Mouse (Mus musculus) hindbrain, embryonic 13.5 days (tissue): Measurements from ENCODE around the gene Rps17. TPM values are rescaled to one million over a fixed set of nuclear protein-coding genes. Genes with fewer than 3 reads are reported as not detected.

ENCODE experiments used
- ATAC-seq: fragments of 200-750 bp; cut with Nextera tagmentation; 2 replicates; pipeline ENCODE4 v1.8.0; 2017; ENCODE audit warnings: moderate TSS enrichment; ENCODE audit not compliant: low FRiP score
- H3K27ac ChIP-seq: fragments of 300-500 bp; sonication (generic); 2 replicates; pipeline ENCODE4 v1.5.1; 2015; ENCODE audit warnings: inconsistent platforms, mild to moderate bottlenecking, moderate library complexity
- H3K27me3 ChIP-seq: fragments of 300-500 bp; sonication (generic); 2 replicates; pipeline ENCODE4 v1.6.1; 2015; ENCODE audit warnings: mild to moderate bottlenecking, inconsistent platforms
- H3K36me3 ChIP-seq: fragments of 300-500 bp; sonication (generic); 2 replicates; pipeline ENCODE4 v1.6.1; 2015; ENCODE audit warnings: mild to moderate bottlenecking, inconsistent platforms
- H3K4me1 ChIP-seq: fragments of 300-500 bp; sonication (generic); replicated peaks from 2 replicates; pipeline ENCODE4 v1.6.1; 2015; ENCODE audit warnings: inconsistent platforms
- H3K4me2 ChIP-seq: fragments of 300-500 bp; sonication (generic); 2 replicates; pipeline ENCODE4 v1.6.1; 2015; ENCODE audit warnings: inconsistent platforms, mild to moderate bottlenecking, moderate library complexity
- H3K4me3 ChIP-seq: fragments of 300-500 bp; sonication (generic); 2 replicates; pipeline ENCODE4 v1.5.1; 2015; ENCODE audit warnings: mild to moderate bottlenecking, inconsistent platforms
- H3K9ac ChIP-seq: fragments of 300-500 bp; sonication (generic); 2 replicates; pipeline ENCODE4 v1.6.1; 2015; ENCODE audit warnings: mild to moderate bottlenecking, inconsistent platforms
- H3K9me3 ChIP-seq: fragments of 300-500 bp; sonication (generic); 2 replicates; pipeline ENCODE4 v1.6.1; 2016; ENCODE audit warnings: inconsistent platforms
- WGBS: fragments of 180-500 bp; shearing (Covaris S2); methylation state at CpG from one replicate; pipeline ENCODE4 v1.1.7; 2015; 5-methylcytosine and 5-hydroxymethylcytosine counted together
- polyA plus RNA-seq: library from polyadenylated mRNA; unstranded; fragments of >200 nt; fragmentation: Nextera tagmentation; extraction: Ambion mirVana; gene quantifications from 2 replicates; pipeline ENCODE4 v1.2.1, GENCODE M21; 2015

Rps17 gene
- polyA plus RNA-seq = 845 and 863 TPM in 2 replicates

GRCm38 (mm10) chr7:81344544-81345446 is at the start of gene Rps17:
TSS of gene Rps17 (minus strand) at chr7:81345254.
- peak within 1 kb of the TSS; percentile 93 for H3K27ac ChIP-seq
- under 1% methylated on average over 85 of the region's 85 CpGs for WGBS
- H3K9me3 ChIP-seq = no peaks in the 10 kb centered on the region

DNA sequence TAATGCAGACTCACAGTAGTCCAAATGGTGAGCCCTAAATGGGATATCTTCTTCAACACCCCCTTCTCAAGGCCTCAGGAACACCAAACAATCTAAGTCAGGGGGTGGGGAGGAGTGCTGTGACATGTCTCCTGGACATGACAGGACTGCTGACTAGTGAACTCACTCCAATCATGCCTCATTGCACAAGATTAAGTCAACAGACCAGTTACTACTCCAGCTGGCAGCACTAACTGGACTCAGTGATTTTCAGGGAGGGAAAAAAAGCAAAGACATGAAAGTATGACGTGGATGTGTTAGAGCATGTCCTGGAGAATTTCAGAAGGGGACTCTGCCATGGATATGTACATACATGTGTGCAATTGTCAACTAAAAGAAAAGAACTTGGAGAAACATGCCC is 34.3 kb upstream of the Rps17 start:
- 66% methylated on average over 1 of the region's 1 CpGs for WGBS
- ATAC-seq = no peak
- no peaks in the 10 kb centered on the region for H3K4me1 ChIP-seq
- H3K27ac ChIP-seq = no peak overlapping the region
- no peak overlapping the region for H3K4me2 ChIP-seq
- H3K9ac ChIP-seq = no peak overlapping the region
- no peaks in the 10 kb centered on the region for H3K9me3 ChIP-seq
- no peaks in the 10 kb centered on the region for H3K27me3 ChIP-seq
- no peak overlapping the region for H3K4me3 ChIP-seq
- H3K36me3 ChIP-seq = no peaks in the 10 kb centered on the region

More at GRCm38 (mm10) chr7:81344544-81345446, at the start of gene Rps17:
- Histone ChIP-seq H3K27me3 (no peaks in the 10 kb centered on the region; the same call in 1 of the 2 replicates), H3K36me3 (peaks cover 38% of the 10 kb centered on the region), H3K4me1 (peaks cover 25% of the 10 kb centered on the region), H3K4me2 (peak within 1 kb of the TSS; percentile 94), H3K9ac (peak within 1 kb of the TSS; percentile 99), H3K4me3 (peak within 1 kb of the TSS; percentile 94)
- ATAC-seq = peak; percentile 93

DNA sequence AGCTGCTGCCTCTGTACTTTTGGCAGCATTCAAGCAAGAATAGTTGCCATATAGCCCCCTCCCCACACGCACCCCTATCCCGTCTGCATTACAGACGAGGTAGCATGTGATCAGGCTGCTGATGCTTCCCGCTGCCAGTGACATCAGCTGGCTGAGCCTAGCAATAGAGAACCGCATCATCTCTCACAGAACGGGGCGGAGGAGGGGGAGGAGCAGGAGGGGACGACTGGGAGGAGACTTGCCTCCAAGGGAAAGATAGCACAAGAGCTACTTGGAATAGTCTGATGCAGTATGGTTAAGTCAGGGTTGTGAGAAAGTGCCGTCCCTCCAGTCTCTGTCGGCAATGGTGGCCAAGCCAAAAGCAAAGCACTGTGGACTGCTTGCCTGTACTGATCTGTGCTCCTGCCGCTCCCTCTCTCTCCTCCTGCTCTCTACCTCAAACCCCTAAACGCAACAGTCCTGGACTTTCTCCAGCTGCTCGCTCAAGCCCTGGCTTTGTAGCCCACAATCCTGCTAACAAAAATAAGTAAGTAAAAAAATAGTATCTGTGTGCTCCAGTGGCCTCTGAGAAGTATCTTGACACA is 27.4 kb upstream of the Rps17 start:
- H3K9me3 ChIP-seq = no peaks in the 10 kb centered on the region
- 6% methylated on average over 13 of the region's 13 CpGs for WGBS
- H3K9ac ChIP-seq = peak overlapping the region; percentile 65
- peak overlapping the region; percentile 55 for H3K4me2 ChIP-seq
- H3K4me3 ChIP-seq = peak overlapping the region; percentile 33
- peaks cover 15% of the 10 kb centered on the region for H3K4me1 ChIP-seq
- ATAC-seq = peak; percentile 95
- H3K36me3 ChIP-seq = no peaks in the 10 kb centered on the region
- H3K27me3 ChIP-seq = 0 out of 2 replicates have a peak, but pooled peaks cover 3% of the 10 kb centered on the region
- H3K27ac ChIP-seq = no peak overlapping the region

GRCm38 (mm10) chr7:81371811-81372210 is 26.8 kb upstream of the Rps17 start:
- peak overlapping the region; percentile 33; the same call in 1 of the 2 replicates for H3K4me3 ChIP-seq
- H3K4me2 ChIP-seq = peak overlapping the region; percentile 55
- WGBS = 12% methylated on average over 5 of the region's 5 CpGs
- H3K4me1 ChIP-seq = peaks cover 15% of the 10 kb centered on the region
- ATAC-seq = peak; percentile 71
- H3K27me3 ChIP-seq = 0 out of 2 replicates have a peak, but pooled peaks cover 3% of the 10 kb centered on the region
- H3K36me3 ChIP-seq = no peaks in the 10 kb centered on the region
- no peaks in the 10 kb centered on the region for H3K9me3 ChIP-seq
- H3K9ac ChIP-seq = peak overlapping the region; percentile 65
- no peak overlapping the region for H3K27ac ChIP-seq

DNA sequence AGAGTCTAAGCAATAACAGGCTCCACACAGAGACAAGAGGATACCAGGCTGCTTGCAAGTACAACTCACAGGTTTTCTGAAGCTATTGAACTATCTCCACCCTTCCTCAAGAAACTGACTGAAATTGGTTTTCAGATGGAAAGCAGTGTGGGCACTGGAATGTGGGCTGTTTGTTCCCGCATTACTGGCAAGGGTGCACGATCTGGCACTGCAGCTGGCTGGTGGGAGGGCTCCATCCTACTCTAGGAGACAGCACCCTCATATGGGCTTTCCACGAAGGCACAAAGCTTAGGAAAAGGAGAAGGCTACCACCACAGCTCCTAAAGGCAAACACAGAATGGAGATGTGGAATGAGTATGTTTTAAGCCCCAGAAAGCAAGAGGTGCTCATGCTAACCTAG is 24.7 kb upstream of the Rps17 start:
- ATAC-seq = no peak
- WGBS = 66% methylated on average over 3 of the region's 3 CpGs

DNA sequence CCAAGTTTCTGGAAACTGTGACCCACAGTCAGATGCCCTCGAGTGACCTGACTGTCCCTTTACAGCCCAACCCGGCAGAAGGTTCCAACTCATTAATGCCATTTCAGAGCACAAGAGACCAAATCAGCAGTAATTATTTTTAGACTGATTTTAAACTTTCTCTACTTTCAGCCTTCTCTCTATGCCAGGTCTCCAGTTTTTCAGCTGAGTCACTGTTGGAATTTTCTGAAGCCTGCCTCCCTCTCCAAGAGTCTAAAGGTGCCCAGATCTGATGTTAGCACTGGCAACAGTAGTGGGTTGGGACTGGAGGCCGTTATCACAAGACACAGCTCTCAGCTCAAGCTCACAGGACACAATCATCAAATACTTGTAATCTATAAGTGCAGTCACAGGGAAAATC is 22.9 kb upstream of the Rps17 start:
- WGBS = 83% methylated on average over 3 of the region's 3 CpGs
- no peaks in the 10 kb centered on the region for H3K9me3 ChIP-seq
- no peaks in the 10 kb centered on the region for H3K27me3 ChIP-seq
- H3K36me3 ChIP-seq = no peaks in the 10 kb centered on the region
- H3K4me1 ChIP-seq = peaks cover 15% of the 10 kb centered on the region
- H3K27ac ChIP-seq = no peak overlapping the region
- H3K9ac ChIP-seq = no peak overlapping the region
- ATAC-seq = no peak
- no peak overlapping the region for H3K4me2 ChIP-seq
- H3K4me3 ChIP-seq = no peak overlapping the region

More for the DNA sequence above, 24.7 kb upstream of the Rps17 start:
- H3K9ac ChIP-seq = no peak overlapping the region
- no peak overlapping the region for H3K27ac ChIP-seq
- peaks cover 15% of the 10 kb centered on the region for H3K4me1 ChIP-seq
- H3K9me3 ChIP-seq = no peaks in the 10 kb centered on the region
- H3K36me3 ChIP-seq = no peaks in the 10 kb centered on the region
- H3K4me2 ChIP-seq = no peak overlapping the region
- H3K27me3 ChIP-seq = 0 out of 2 replicates have a peak, but pooled peaks cover 3% of the 10 kb centered on the region
- H3K4me3 ChIP-seq = no peak overlapping the region

- H3K9ac ChIP-seq = no peak overlapping the region
- 86% methylated on average over 7 of the region's 7 CpGs for WGBS
- no peaks in the 10 kb centered on the region for H3K9me3 ChIP-seq
- H3K4me3 ChIP-seq = no peak overlapping the region
- no peaks in the 10 kb centered on the region for H3K4me1 ChIP-seq
- no peak overlapping the region for H3K4me2 ChIP-seq
- H3K27me3 ChIP-seq = no peaks in the 10 kb centered on the region
- no peaks in the 10 kb centered on the region for H3K36me3 ChIP-seq
- ATAC-seq = no peak
- no peak overlapping the region for H3K27ac ChIP-seq
These were observed 11.9 kb upstream of the Rps17 start for GRCm38 (mm10) chr7:81356975-81357374.

GRCm38 (mm10) chr7:81356360-81356759 is 11.3 kb upstream of the Rps17 start:
- Histone ChIP-seq H3K27me3 (no peaks in the 10 kb centered on the region), H3K27ac (no peak overlapping the region), H3K4me1 (no peaks in the 10 kb centered on the region), H3K9me3 (no peaks in the 10 kb centered on the region), H3K4me2 (no peak overlapping the region), H3K36me3 (no peaks in the 10 kb centered on the region), H3K9ac (no peak overlapping the region), H3K4me3 (no peak overlapping the region)
- no peak for ATAC-seq
- 82% methylated on average over 1 of the region's 1 CpGs for WGBS

- no peak for ATAC-seq
- H3K36me3 ChIP-seq = no peaks in the 10 kb centered on the region
- H3K9ac ChIP-seq = no peak overlapping the region
- H3K4me2 ChIP-seq = no peak overlapping the region
- WGBS = 88% methylated on average over 7 of the region's 7 CpGs
- H3K4me1 ChIP-seq = no peaks in the 10 kb centered on the region
- no peaks in the 10 kb centered on the region for H3K9me3 ChIP-seq
- H3K27ac ChIP-seq = no peak overlapping the region
- H3K4me3 ChIP-seq = no peak overlapping the region
- no peaks in the 10 kb centered on the region for H3K27me3 ChIP-seq
These were observed 10.7 kb upstream of the Rps17 start for GRCm38 (mm10) chr7:81355746-81356145.

- 77% methylated on average over 4 of the region's 4 CpGs for WGBS
- no peak for ATAC-seq
These were observed 6.8 kb upstream of the Rps17 start for GRCm38 (mm10) chr7:81351826-81352225.

DNA sequence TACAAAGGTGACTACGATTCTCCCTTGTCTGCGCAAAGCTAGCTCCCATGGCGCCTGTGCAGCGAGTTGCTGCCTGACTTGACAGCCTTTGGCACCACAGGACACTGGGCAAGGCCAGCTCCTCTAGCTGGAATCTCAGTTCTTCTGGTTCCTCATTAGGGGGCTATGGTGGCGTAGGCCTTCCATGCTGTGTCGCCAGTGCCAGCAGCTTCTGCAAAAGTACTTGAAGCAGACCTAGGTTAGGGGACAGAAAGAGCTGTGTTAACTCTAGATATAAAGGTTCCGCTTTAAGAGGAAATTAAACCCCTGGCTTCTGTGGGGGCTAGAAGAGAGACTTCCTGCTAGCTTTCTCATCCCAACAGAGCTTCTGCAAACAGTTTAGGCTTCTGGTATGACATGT is 3.2 kb upstream of the Rps17 start:
- no peaks in the 10 kb centered on the region; the same call in 1 of the 2 replicates for H3K27me3 ChIP-seq
- H3K4me2 ChIP-seq = no peak overlapping the region
- peaks cover 10% of the 10 kb centered on the region for H3K4me1 ChIP-seq
- H3K9ac ChIP-seq = no peak overlapping the region
- WGBS = 59% methylated on average over 7 of the region's 7 CpGs
- H3K4me3 ChIP-seq = no peak overlapping the region
- no peak for ATAC-seq
- H3K9me3 ChIP-seq = no peaks in the 10 kb centered on the region
- H3K27ac ChIP-seq = no peak overlapping the region
- peaks cover 3% of the 10 kb centered on the region for H3K36me3 ChIP-seq

More at GRCm38 (mm10) chr7:81351826-81352225, 6.8 kb upstream of the Rps17 start:
- H3K27me3 ChIP-seq = no peaks in the 10 kb centered on the region; the same call in 1 of the 2 replicates
- H3K9me3 ChIP-seq = no peaks in the 10 kb centered on the region
- H3K9ac ChIP-seq = no peak overlapping the region
- no peaks in the 10 kb centered on the region for H3K4me1 ChIP-seq
- H3K4me2 ChIP-seq = no peak overlapping the region
- no peaks in the 10 kb centered on the region for H3K36me3 ChIP-seq
- no peak overlapping the region for H3K4me3 ChIP-seq
- H3K27ac ChIP-seq = no peak overlapping the region

- WGBS = 63% methylated on average over 15 of the region's 15 CpGs
- Histone ChIP-seq H3K36me3 (peaks cover 29% of the 10 kb centered on the region), H3K27me3 (no peaks in the 10 kb centered on the region; the same call in 1 of the 2 replicates), H3K4me1 (peaks cover 25% of the 10 kb centered on the region), H3K9ac (peak overlapping the region; percentile 74), H3K4me2 (peak overlapping the region; percentile 52), H3K9me3 (no peaks in the 10 kb centered on the region), H3K4me3 (peak overlapping the region; percentile 94), H3K27ac (peak overlapping the region; percentile 93)
- peak; percentile 4; the same call in 1 of the 2 replicates for ATAC-seq
These were observed 555 bp upstream of the Rps17 start for GRCm38 (mm10) chr7:81345447-81346170.
